Mouse (Mus musculus): ENCODE data around the gene Skap2. TPM values are rescaled to one million over a fixed set of nuclear protein-coding genes. Genes with fewer than 3 reads are reported as not detected.

Gene Skap2
- polyA plus RNA-seq, 1 experiment from 2014 or later: 30.3 TPM

- 48% methylated on average over 2 of the region's 2 CpGs for WGBS
Measured at GRCm38 (mm10) chr6:51874035-51874434, 138.3 kb downstream of the Skap2 start.

GRCm38 (mm10) chr6:51871135-51871534, 141.2 kb downstream of the Skap2 start:
- WGBS: 10% methylated on average over 1 of the region's 1 CpGs
- Histone ChIP-seq H3K4me3 (ENCODE audit: low read length) (no peak overlapping the region), H3K4me2 (ENCODE audit: low read length) (no peak overlapping the region), H3K4me1 (ENCODE audit: control insufficient read depth, insufficient read depth, low read depth, low read length) (peaks cover under 1% of the 10 kb centered on the region; the same call in 1 of the 2 replicates), H3K27ac (ENCODE audit: low read depth, low read length) (no peak overlapping the region), H3K9ac (ENCODE audit: low read depth, low read length) (no peak overlapping the region), H3K36me3 (ENCODE audit: control insufficient read depth, insufficient read depth, low read length) (no peaks in the 10 kb centered on the region), H3K27me3 (replicated peaks; ENCODE audit: control insufficient read depth, insufficient read depth, low read length) (no peaks in the 10 kb centered on the region), H3K9me3 (ENCODE audit: control insufficient read depth, low read length) (no peaks in the 10 kb centered on the region)
- no peak for ATAC-seq

More at GRCm38 (mm10) chr6:51874035-51874434, 138.3 kb downstream of the Skap2 start:
- ATAC-seq: no peak
- H3K27ac ChIP-seq (ENCODE audit: low read depth, low read length): no peak overlapping the region
- no peak overlapping the region for H3K9ac ChIP-seq (ENCODE audit: low read depth, low read length)
- H3K36me3 ChIP-seq (ENCODE audit: control insufficient read depth, insufficient read depth, low read length): no peaks in the 10 kb centered on the region
- H3K4me1 ChIP-seq (ENCODE audit: control insufficient read depth, insufficient read depth, low read depth, low read length): peaks cover 2% of the 10 kb centered on the region
- H3K9me3 ChIP-seq (ENCODE audit: control insufficient read depth, low read length): no peaks in the 10 kb centered on the region
- H3K4me2 ChIP-seq (ENCODE audit: low read length): no peak overlapping the region
- H3K27me3 ChIP-seq (replicated peaks; ENCODE audit: control insufficient read depth, insufficient read depth, low read length): no peaks in the 10 kb centered on the region
- H3K4me3 ChIP-seq (ENCODE audit: low read length): no peak overlapping the region

- WGBS: 50% methylated on average over 1 of the region's 1 CpGs
- H3K9me3 ChIP-seq (ENCODE audit: control insufficient read depth, low read length): no peaks in the 10 kb centered on the region
- no peak overlapping the region for H3K4me3 ChIP-seq (ENCODE audit: low read length)
Measured at GRCm38 (mm10) chr6:51870294-51870693, 142.1 kb downstream of the Skap2 start.

DNA sequence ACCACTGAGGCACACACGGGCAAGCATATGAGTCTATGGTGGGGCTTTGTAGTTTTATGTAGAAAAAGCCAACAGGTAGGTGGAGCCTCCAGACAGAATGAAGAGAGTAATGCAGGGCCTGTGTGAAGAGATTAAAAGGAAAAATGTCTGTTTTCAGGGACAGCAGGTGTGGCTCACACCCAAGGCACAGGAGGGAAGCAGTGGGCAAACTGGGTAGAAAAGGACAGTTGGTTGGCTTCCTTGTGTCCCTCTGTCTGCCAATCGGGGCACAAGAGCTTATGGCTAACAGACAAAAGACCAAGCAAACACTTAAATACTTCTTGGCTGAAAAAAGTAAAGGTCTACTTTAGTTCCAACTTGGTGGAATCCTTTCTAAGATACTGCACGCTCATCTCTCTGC, 145.8 kb downstream of the Skap2 start:
- ATAC-seq: no peak
- Histone ChIP-seq H3K27me3 (replicated peaks; ENCODE audit: control insufficient read depth, insufficient read depth, low read length) (no peaks in the 10 kb centered on the region), H3K9me3 (ENCODE audit: control insufficient read depth, low read length) (no peaks in the 10 kb centered on the region), H3K4me2 (ENCODE audit: low read length) (no peak overlapping the region), H3K4me3 (ENCODE audit: low read length) (no peak overlapping the region), H3K4me1 (ENCODE audit: control insufficient read depth, insufficient read depth, low read depth, low read length) (no peaks in the 10 kb centered on the region; the same call in 1 of the 2 replicates), H3K9ac (ENCODE audit: low read depth, low read length) (no peak overlapping the region), H3K36me3 (ENCODE audit: control insufficient read depth, insufficient read depth, low read length) (no peaks in the 10 kb centered on the region), H3K27ac (ENCODE audit: low read depth, low read length) (no peak overlapping the region)
- 73% methylated on average over 3 of the region's 3 CpGs for WGBS

More at GRCm38 (mm10) chr6:51870294-51870693, 142.1 kb downstream of the Skap2 start:
- Histone ChIP-seq H3K4me2 (ENCODE audit: low read length) (no peak overlapping the region), H3K36me3 (ENCODE audit: control insufficient read depth, insufficient read depth, low read length) (no peaks in the 10 kb centered on the region), H3K9ac (ENCODE audit: low read depth, low read length) (no peak overlapping the region), H3K27ac (ENCODE audit: low read depth, low read length) (no peak overlapping the region), H3K4me1 (ENCODE audit: control insufficient read depth, insufficient read depth, low read depth, low read length) (no peaks in the 10 kb centered on the region), H3K27me3 (replicated peaks; ENCODE audit: control insufficient read depth, insufficient read depth, low read length) (no peaks in the 10 kb centered on the region)
- no peak for ATAC-seq

GRCm38 (mm10) chr6:51863508-51863907, 148.8 kb downstream of the Skap2 start:
- Histone ChIP-seq H3K36me3 (ENCODE audit: control insufficient read depth, insufficient read depth, low read length) (no peaks in the 10 kb centered on the region), H3K4me3 (ENCODE audit: low read length) (no peak overlapping the region), H3K9me3 (ENCODE audit: control insufficient read depth, low read length) (no peaks in the 10 kb centered on the region), H3K4me2 (ENCODE audit: low read length) (no peak overlapping the region), H3K27me3 (replicated peaks; ENCODE audit: control insufficient read depth, insufficient read depth, low read length) (no peaks in the 10 kb centered on the region), H3K9ac (ENCODE audit: low read depth, low read length) (no peak overlapping the region), H3K4me1 (ENCODE audit: control insufficient read depth, insufficient read depth, low read depth, low read length) (no peaks in the 10 kb centered on the region; the same call in 1 of the 2 replicates), H3K27ac (ENCODE audit: low read depth, low read length) (no peak overlapping the region; the same call in 1 of the 2 replicates)
- ATAC-seq: no peak
- 66% methylated on average over 4 of the region's 4 CpGs for WGBS

DNA sequence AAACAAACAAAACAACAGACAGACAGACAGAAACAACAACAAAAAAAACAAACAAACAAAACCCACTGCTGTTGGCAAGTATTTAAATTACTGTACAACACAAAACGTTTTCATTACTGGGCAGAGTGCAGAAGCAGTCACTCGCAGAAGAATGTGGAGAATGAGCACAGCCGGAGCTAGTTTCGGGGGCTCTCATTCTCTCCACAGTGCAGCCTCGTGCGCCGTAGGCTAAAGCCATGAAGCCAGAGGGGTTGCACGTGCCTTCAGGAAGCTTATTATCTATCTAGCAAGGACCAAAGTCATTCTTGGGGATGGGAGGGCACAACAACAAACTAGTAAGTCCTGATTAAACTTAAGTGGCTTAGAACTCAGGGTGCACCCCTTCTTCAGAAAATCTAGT, 152.0 kb downstream of the Skap2 start:
- Histone ChIP-seq H3K27ac (ENCODE audit: low read depth, low read length) (no peak overlapping the region), H3K4me1 (ENCODE audit: control insufficient read depth, insufficient read depth, low read depth, low read length) (no peaks in the 10 kb centered on the region; the same call in none of the 2 replicates), H3K9ac (ENCODE audit: low read depth, low read length) (no peak overlapping the region), H3K36me3 (ENCODE audit: control insufficient read depth, insufficient read depth, low read length) (no peaks in the 10 kb centered on the region), H3K4me3 (ENCODE audit: low read length) (no peak overlapping the region), H3K27me3 (replicated peaks; ENCODE audit: control insufficient read depth, insufficient read depth, low read length) (no peaks in the 10 kb centered on the region), H3K9me3 (ENCODE audit: control insufficient read depth, low read length) (no peaks in the 10 kb centered on the region), H3K4me2 (ENCODE audit: low read length) (no peak overlapping the region)
- WGBS: 29% methylated on average over 8 of the region's 8 CpGs
- ATAC-seq: no peak

GRCm38 (mm10) chr6:51857821-51858220, 154.5 kb downstream of the Skap2 start:
- Histone ChIP-seq H3K27me3 (replicated peaks; ENCODE audit: control insufficient read depth, insufficient read depth, low read length) (no peaks in the 10 kb centered on the region), H3K27ac (ENCODE audit: low read depth, low read length) (0 out of 2 replicates have a peak overlapping the region, but pooled peaks have one; percentile 37), H3K36me3 (ENCODE audit: control insufficient read depth, insufficient read depth, low read length) (no peaks in the 10 kb centered on the region), H3K4me3 (ENCODE audit: low read length) (no peak overlapping the region), H3K9ac (ENCODE audit: low read depth, low read length) (no peak overlapping the region), H3K4me1 (ENCODE audit: control insufficient read depth, insufficient read depth, low read depth, low read length) (no peaks in the 10 kb centered on the region; the same call in 1 of the 2 replicates), H3K9me3 (ENCODE audit: control insufficient read depth, low read length) (no peaks in the 10 kb centered on the region), H3K4me2 (ENCODE audit: low read length) (no peak overlapping the region)
- WGBS: 0% methylated on average over 11 of the region's 11 CpGs
- ATAC-seq: peak; percentile 95

GRCm38 (mm10) chr6:51853291-51853690, 159.1 kb downstream of the Skap2 start:
- no peak overlapping the region for H3K9ac ChIP-seq (ENCODE audit: low read depth, low read length)
- no peaks in the 10 kb centered on the region for H3K27me3 ChIP-seq (replicated peaks; ENCODE audit: control insufficient read depth, insufficient read depth, low read length)
- peaks cover 15% of the 10 kb centered on the region for H3K4me1 ChIP-seq (ENCODE audit: control insufficient read depth, insufficient read depth, low read depth, low read length)
- H3K27ac ChIP-seq (ENCODE audit: low read depth, low read length): peak overlapping the region; percentile 49
- H3K9me3 ChIP-seq (ENCODE audit: control insufficient read depth, low read length): no peaks in the 10 kb centered on the region
- ATAC-seq: no peak
- H3K4me3 ChIP-seq (ENCODE audit: low read length): no peak overlapping the region
- WGBS: 57% methylated on average over 3 of the region's 3 CpGs
- no peaks in the 10 kb centered on the region for H3K36me3 ChIP-seq (ENCODE audit: control insufficient read depth, insufficient read depth, low read length)
- H3K4me2 ChIP-seq (ENCODE audit: low read length): no peak overlapping the region

- WGBS: 68% methylated on average over 4 of the region's 4 CpGs
- Histone ChIP-seq H3K9me3 (ENCODE audit: control insufficient read depth, low read length) (no peaks in the 10 kb centered on the region), H3K27me3 (replicated peaks; ENCODE audit: control insufficient read depth, insufficient read depth, low read length) (no peaks in the 10 kb centered on the region), H3K27ac (ENCODE audit: low read depth, low read length) (peak overlapping the region; percentile 49), H3K4me2 (ENCODE audit: low read length) (no peak overlapping the region), H3K9ac (ENCODE audit: low read depth, low read length) (0 out of 2 replicates have a peak overlapping the region, but pooled peaks have one; percentile 17), H3K4me1 (ENCODE audit: control insufficient read depth, insufficient read depth, low read depth, low read length) (peaks cover 20% of the 10 kb centered on the region), H3K36me3 (ENCODE audit: control insufficient read depth, insufficient read depth, low read length) (no peaks in the 10 kb centered on the region), H3K4me3 (ENCODE audit: low read length) (no peak overlapping the region)
- no peak for ATAC-seq
Measured at GRCm38 (mm10) chr6:51852643-51853042, 159.7 kb downstream of the Skap2 start.

All from hindbrain, embryonic 16.5 days (tissue).